Mouse (Mus musculus) brain, embryonic 14.5 days (tissue): ENCODE measurements around the gene Arrdc2.

Source experiments
- CTCF ChIP-seq: fragments of 200-500 bp; IDR thresholded peaks from 2 replicates; pipeline ENCODE4 v1.5.1; 2012; ENCODE audit warnings: inconsistent platforms, mild to moderate bottlenecking, moderate library complexity, borderline replicate concordance; ENCODE audit not compliant: insufficient read depth, insufficient read length; ENCODE audit errors: extremely low read depth
- POLR2A ChIP-seq: fragments of 200-500 bp; IDR thresholded peaks from 2 replicates; pipeline ENCODE4 v1.6.1; 2012; ENCODE audit warnings: mild to moderate bottlenecking, inconsistent platforms, borderline replicate concordance; ENCODE audit not compliant: poor library complexity, insufficient read depth, insufficient read length, severe bottlenecking; ENCODE audit errors: extremely low read depth

GRCm38 (mm10) chr8:70866566-70866965 is 27.0 kb upstream of the Arrdc2 start:
- TF ChIP-seq POLR2A (no peak), CTCF (no peak)
